Comparison of ENCODE assay signal across 8 mouse cellular contexts in the genomic region with DNA sequence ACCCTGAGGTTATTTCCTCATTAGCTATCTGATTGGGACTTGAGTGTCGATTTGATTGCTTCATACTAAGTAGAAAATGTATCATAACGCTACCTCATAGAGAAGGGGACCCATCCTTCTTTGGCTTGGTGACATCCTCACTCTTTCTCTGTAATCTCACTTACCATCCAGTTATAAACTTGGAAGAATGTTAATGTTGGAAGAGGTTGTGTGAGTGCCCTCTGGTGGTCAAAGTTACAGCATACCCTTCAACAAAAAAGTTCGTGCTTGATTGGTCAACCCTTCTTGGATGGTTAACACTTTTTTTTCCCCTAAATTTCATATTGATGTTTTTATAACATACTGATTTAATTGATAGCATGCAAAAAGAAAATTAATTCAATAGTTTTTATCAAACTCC.
DNase-seq lines count a peak whose midpoint lies in the region.

No protein-coding gene starts in this region.

- peak; percentile 12 to 82 for DNase-seq in adrenal gland, adult (ENCODE audit: inconsistent age in 2 of 2, low spot score in 1 of 2)
- DNase-seq in adrenal gland, adult 8-10 months: no peak
- DNase-seq in left cerebral cortex, adult 11 months (ENCODE audit: low spot score): peak; percentile 8
- DNase-seq in left cerebral cortex, adult 8-10 months (ENCODE audit: low spot score in 2 of 2): no peak
- DNase-seq in adrenal gland, postnatal 36 days: peak; percentile 15 to 51
- peak; percentile 27 for DNase-seq in heart, postnatal 4 days
- DNase-seq in lung, postnatal 10 days: peak; percentile 47
- no peak for DNase-seq in MN1 (ENCODE audit: low spot score)

Comparison
In these comparisons a context has a peak if more than half of its experiments do, and no peak if none do; other contexts are left out.
1. DNase-seq: peak in adrenal gland, adult (2 of 2), left cerebral cortex, adult 11 months (single experiment), adrenal gland, postnatal 36 days (2 of 2), heart, postnatal 4 days (single experiment) and lung, postnatal 10 days (single experiment); none in adrenal gland, adult 8-10 months (single experiment), left cerebral cortex, adult 8-10 months (0 of 2) and MN1 (single experiment).